ENCODE assay signal across 20 mouse cellular contexts in the genomic region with DNA sequence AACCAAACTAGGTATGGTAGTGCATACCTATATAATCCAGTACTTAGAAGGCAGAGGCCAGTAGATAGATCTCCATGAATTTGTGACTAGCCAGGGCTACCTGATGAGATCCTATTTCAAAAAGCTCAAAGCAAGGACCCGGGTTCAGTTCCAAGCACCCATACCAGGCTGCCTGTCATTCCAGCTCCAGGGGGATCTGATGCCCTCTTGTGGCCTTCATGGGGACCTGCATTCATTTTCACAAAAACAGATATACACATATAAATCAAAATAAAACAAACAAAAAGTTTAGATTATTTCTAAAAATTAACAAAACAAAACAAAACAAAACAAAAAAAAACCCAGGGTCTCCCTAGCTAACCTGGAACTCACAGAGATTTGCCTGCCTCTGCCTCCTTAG. TPM values are rescaled to one million over a fixed set of nuclear protein-coding genes. Genes with fewer than 3 reads are reported as not detected.
DNase-seq lines count a peak whose midpoint lies in the region; ATAC-seq and TF ChIP-seq lines count a peak whose summit lies in the region.
"Had no signal": no experiment of that assay in that cellular context is flagged by ENCODE, and none has a peak within 500 bp of the region (broad histone marks: within the 10 kb centered on the region; RNA-seq: fewer than 3 reads in every experiment).

No protein-coding gene starts in this region.

- WGBS in liver, embryonic 14.5 days (ENCODE audit: insufficient replicate concordance), result 82% methylated on average over 1 of the region's 1 CpGs

- no peak overlapping the region for H3K4me2 ChIP-seq in liver, embryonic 14.5 days (ENCODE audit: low read depth)
- H3K4me2 ChIP-seq: embryonic facial prominence, embryonic 13.5 days; forebrain, embryonic 13.5 days; heart, embryonic 12.5 days; liver, embryonic 15.5 days had no signal

- DNase-seq in gastrocnemius, adult 2 months, result no peak
- DNase-seq in gastrocnemius, postnatal 14 days, result no peak
- no peak for DNase-seq in liver, embryonic 14.5 days (ENCODE audit: low read depth in 3 of 3, low spot score in 3 of 3)
- DNase-seq in liver (no peak), ES-CJ7 (ENCODE audit: low read depth, low spot score) (peak; percentile 53)
- no peak for DNase-seq in spleen, postnatal 36 days (ENCODE audit: low spot score in 2 of 2)
- no peak for DNase-seq in heart, postnatal 4 days
- DNase-seq: adrenal gland, postnatal 25 days; cerebellum, postnatal 36 days; gastrocnemius, postnatal 10 days; kidney, adult 18-20 months; retina, postnatal 1 day; spleen, adult 18-20 months had no signal

- H3K4me1 ChIP-seq in liver, embryonic 14.5 days (replicated peaks; ENCODE audit: control insufficient read depth in 2 of 2, insufficient read depth in 2 of 2, low read length in 1 of 2), result no peaks in the 10 kb centered on the region
- H3K4me1 ChIP-seq: heart, embryonic 12.5 days had no signal

- H3K9me3 ChIP-seq in liver, embryonic 14.5 days (ENCODE audit: control insufficient read depth, low read length), result no peaks in the 10 kb centered on the region
- H3K9me3 ChIP-seq: embryonic facial prominence, embryonic 13.5 days; forebrain, embryonic 13.5 days; heart, embryonic 12.5 days; liver, embryonic 15.5 days; megakaryocyte, embryonic 14.5 days had no signal

- no peak overlapping the region for H3K9ac ChIP-seq in liver, embryonic 14.5 days (replicated peaks)
- H3K9ac ChIP-seq: embryonic facial prominence, embryonic 13.5 days; forebrain, embryonic 13.5 days; heart, embryonic 12.5 days; liver, embryonic 15.5 days had no signal

- intact Hi-C loops in gastrocnemius, adult 2 months (cut with DNase I), result loop anchor here (5.0 kb wide), 1 partner anchor 144 kb away; no protein-coding TSS in a partner anchor
- intact Hi-C loops in gastrocnemius, postnatal 14 days (cut with DNase I; ENCODE audit: low total_unique reads), result no loop called here

- no peak overlapping the region for H3K27ac ChIP-seq in gastrocnemius, adult 2 months
- H3K27ac ChIP-seq in liver, embryonic 14.5 days, result no peak overlapping the region
- H3K27ac ChIP-seq: embryonic facial prominence, embryonic 13.5 days; forebrain, embryonic 13.5 days; liver, embryonic 15.5 days had no signal

- peak; percentile 41 for TF ChIP-seq CTCF in gastrocnemius, adult 2 months (IDR thresholded peaks at IDR 0.05)
- TF ChIP-seq CTCF in liver, embryonic 14.5 days (IDR thresholded peaks at IDR 0.05; ENCODE audit: low read depth), result peak; percentile 53

- ATAC-seq in liver, embryonic 14.5 days (ENCODE audit: insufficient read depth), result no peak
- 0 out of 2 replicates have a peak, but pooled peaks have one; percentile 42 for ATAC-seq in erythroblast, adult 5-6 weeks (replicated peaks; ENCODE audit: low FRiP score, poor library complexity, severe bottlenecking)
- ATAC-seq: forebrain, embryonic 13.5 days had no signal

- no peaks in the 10 kb centered on the region for H3K27me3 ChIP-seq in liver, embryonic 14.5 days (ENCODE audit: control insufficient read depth, insufficient read depth, low read length)
- H3K27me3 ChIP-seq: embryonic facial prominence, embryonic 13.5 days; forebrain, embryonic 13.5 days; heart, embryonic 12.5 days; liver, embryonic 15.5 days; megakaryocyte, embryonic 14.5 days had no signal

- no peak overlapping the region for H3K4me3 ChIP-seq in gastrocnemius, adult 2 months
- no peak overlapping the region for H3K4me3 ChIP-seq in liver, embryonic 14.5 days (ENCODE audit: insufficient read depth in 1 of 2, low read depth in 2 of 2, low read length in 2 of 2)
- H3K4me3 ChIP-seq: embryonic facial prominence, embryonic 13.5 days; forebrain, embryonic 13.5 days; heart, embryonic 12.5 days; liver, embryonic 15.5 days; megakaryocyte, embryonic 14.5 days had no signal

- no peak for TF ChIP-seq EP300 in liver, embryonic 14.5 days (IDR thresholded peaks at IDR 0.05; ENCODE audit: low read depth)

- no peaks in the 10 kb centered on the region for H3K36me3 ChIP-seq in liver, embryonic 14.5 days (replicated peaks; ENCODE audit: control insufficient read depth, insufficient read depth, low read depth)
- H3K36me3 ChIP-seq: embryonic facial prominence, embryonic 13.5 days; heart, embryonic 12.5 days; liver, embryonic 15.5 days had no signal

RNA-seq across cellular contexts. Expression of a gene that starts 20.9 kb away (rescaled TPM):
- 1 to 10 TPM; 4.1 to 5.4 TPM for total RNA-seq in gastrocnemius, adult 2 months (2021)
- total RNA-seq in gastrocnemius, postnatal 14 days (2021), result 1 to 10 TPM; 5.6 to 5.7 TPM
- 13.7 and 14.7 TPM in 2 replicates for polyA plus RNA-seq in liver, embryonic 14.5 days (2012; rRNA removed)
- 14.2 and 15.0 TPM in 2 replicates for polyA plus RNA-seq in liver, embryonic 14.5 days (2014; fragmentation: Nextera tagmentation; extraction: Ambion mirVana)
- total RNA-seq in erythroblast, adult 5-6 weeks (2015; ENCODE audit: low replicate concordance), result 8.6 and 10.4 TPM in 2 replicates
- total RNA-seq in erythroblast, adult 5-6 weeks (2017; ENCODE audit: low replicate concordance), result 14.3 and 20.5 TPM in 2 replicates
- 10 to 100 TPM; 13.3 to 15.4 TPM for total RNA-seq in heart, postnatal 4 days (2021)

RNA-seq across cellular contexts. Expression of a gene that starts 20.9 kb away (rescaled TPM):
- 1 to 10 TPM in 1 of 2 experiments, under 1 TPM in 1; 0.87 to 1.8 TPM for total RNA-seq in gastrocnemius, adult 2 months (2021)
- 1 to 10 TPM in 1 of 2 experiments, under 1 TPM in 1; 1.00 to 1.6 TPM for total RNA-seq in gastrocnemius, postnatal 14 days (2021)
- polyA plus RNA-seq in liver, embryonic 14.5 days (2012; rRNA removed), result 2.7 and 3.5 TPM in 2 replicates
- polyA plus RNA-seq in liver, embryonic 14.5 days (2014; fragmentation: Nextera tagmentation; extraction: Ambion mirVana), result 1.7 and 2.1 TPM in 2 replicates
- 0.58 TPM in 1 of 2 replicates, not detected in the other for total RNA-seq in erythroblast, adult 5-6 weeks (2015; ENCODE audit: low replicate concordance)
- 0.43 and 0.98 TPM in 2 replicates for total RNA-seq in erythroblast, adult 5-6 weeks (2017; ENCODE audit: low replicate concordance)
- 1 to 10 TPM; 4.0 to 4.2 TPM for total RNA-seq in heart, postnatal 4 days (2021)

RNA-seq across cellular contexts. Expression of a gene that starts 34.9 kb away (rescaled TPM):
- total RNA-seq in gastrocnemius, adult 2 months (2021), result 1 to 10 TPM; 1.5 to 1.9 TPM
- total RNA-seq in gastrocnemius, postnatal 14 days (2021), result 1 to 10 TPM; 2.7 to 2.9 TPM
- 0.15 and 0.19 TPM in 2 replicates for polyA plus RNA-seq in liver, embryonic 14.5 days (2012; rRNA removed)
- 0.13 and 0.19 TPM in 2 replicates for polyA plus RNA-seq in liver, embryonic 14.5 days (2014; fragmentation: Nextera tagmentation; extraction: Ambion mirVana)
- total RNA-seq in erythroblast, adult 5-6 weeks (2015; ENCODE audit: low replicate concordance), result not detected in 2 replicates
- total RNA-seq in erythroblast, adult 5-6 weeks (2017; ENCODE audit: low replicate concordance), result not detected in 2 replicates
- 1 to 10 TPM; 1.3 to 2.2 TPM for total RNA-seq in heart, postnatal 4 days (2021)
- total RNA-seq: monocyte, adult 5-6 weeks had no signal
